Mouse (Mus musculus) gastrocnemius, adult 8-10 months (tissue): ENCODE data around the gene Hmga1b. TPM values are rescaled to one million over a fixed set of nuclear protein-coding genes. Genes with fewer than 3 reads are reported as not detected.
"Not testable (repeated sequence)": the region's sequence is repeated elsewhere in the genome, so short reads cannot be mapped to it uniquely, and the experiment has no call there.

ENCODE experiments used
- DNase-seq, 2 experiments: peaks; one replicate each; pipeline ENCODE4 v3.0.0; 2022; ENCODE audit warnings: low spot score in 2 of 2
- total RNA-seq, 4 experiments: library from RNA; stranded (reverse); gene quantifications; 2 replicates each; pipeline ENCODE4 v1.2.4; 2022

Gene Hmga1b
- total RNA-seq, result 10 to 100 TPM; 14.8 to 40.9 (median 19.1) TPM

- not testable (repeated sequence) for DNase-seq
Observed at GRCm38 (mm10) chr11:120762672-120763041, at the start of gene Hmga1b. Gene Hmga1b, plus strand, starts transcription at chr11:120762794.

GRCm38 (mm10) chr11:120713580-120714518 is 48.7 kb upstream of the Hmga1b start, which contains the start of the genes Cenpx and Lrrc45:
Gene Cenpx, minus strand, starts transcription at chr11:120713738.
Gene Lrrc45, plus strand, starts transcription at chr11:120713925.
- peak; percentile 95 to 96 for DNase-seq

- no peak for DNase-seq
Observed at GRCm38 (mm10) chr11:120714546-120714945, 48.0 kb upstream of the Hmga1b start.

- DNase-seq, result no peak
Observed at GRCm38 (mm10) chr11:120715131-120715530, 47.5 kb upstream of the Hmga1b start.

- no peak for DNase-seq
Observed at GRCm38 (mm10) chr11:120719242-120719641, 43.4 kb upstream of the Hmga1b start.

- no peak for DNase-seq
Observed at GRCm38 (mm10) chr11:120719841-120720376, 42.7 kb upstream of the Hmga1b start.

- peak; percentile 76 to 77 for DNase-seq
Observed at GRCm38 (mm10) chr11:120720450-120720849, 42.1 kb upstream of the Hmga1b start.

- no peak for DNase-seq
Observed at GRCm38 (mm10) chr11:120721124-120722066, 41.2 kb upstream of the Hmga1b start, which contains the start of gene Rac3. Gene Rac3, plus strand, starts transcription at chr11:120721470.

GRCm38 (mm10) chr11:120722067-120722630 is 40.4 kb upstream of the Hmga1b start:
- no peak for DNase-seq

GRCm38 (mm10) chr11:120722761-120723382 is 39.7 kb upstream of the Hmga1b start:
- DNase-seq, result no peak

GRCm38 (mm10) chr11:120723509-120723908 is 39.1 kb upstream of the Hmga1b start:
- no peak for DNase-seq

GRCm38 (mm10) chr11:120726243-120727168 is 36.1 kb upstream of the Hmga1b start:
- DNase-seq, result no peak

GRCm38 (mm10) chr11:120727169-120727527 is 35.4 kb upstream of the Hmga1b start, which contains the start of gene Dcxr:
Gene Dcxr, minus strand, starts transcription at chr11:120727281.
- peak; percentile 87 for DNase-seq

GRCm38 (mm10) chr11:120727564-120727963 is 35.0 kb upstream of the Hmga1b start:
- DNase-seq, result no peak

GRCm38 (mm10) chr11:120728530-120729240 is 33.9 kb upstream of the Hmga1b start:
- no peak for DNase-seq

GRCm38 (mm10) chr11:120729432-120730050 is 33.1 kb upstream of the Hmga1b start:
- peak in 1 of 2 experiments; percentile 14 for DNase-seq

GRCm38 (mm10) chr11:120730331-120730870 is 32.2 kb upstream of the Hmga1b start:
- DNase-seq, result peak in 1 of 2 experiments; percentile 1

GRCm38 (mm10) chr11:120731395-120731794 is 31.2 kb upstream of the Hmga1b start:
- no peak for DNase-seq
